Mouse (Mus musculus) frontal cortex, postnatal 14 days (tissue): ENCODE measurements at regions not wholly inside any gene's neighbourhood (a gene's known extent, or its start where the extent isn't known, plus 50 kb on each side); places are given as distances from the start of the nearest gene placed in this dataset.

Experiments used
- DNase-seq, 2 experiments: peaks; one replicate each; pipeline ENCODE4 v3.0.0; 2022; ENCODE audit warnings: low spot score in 2 of 2

GRCm38 (mm10) chr14:55406146-55406545 is 72.4 kb upstream of the Dhrs4 start:
- no peak for DNase-seq
